Mouse (Mus musculus) heart, embryonic 13.5 days (tissue): Measurements from ENCODE around the gene Rasl12. TPM values are rescaled to one million over a fixed set of nuclear protein-coding genes. Genes with fewer than 3 reads are reported as not detected.

Experiments
- ATAC-seq: fragments of 200-750 bp; cut with Nextera tagmentation; 2 replicates; pipeline ENCODE4 v1.8.0; 2017; ENCODE audit warnings: moderate TSS enrichment; ENCODE audit not compliant: insufficient number of reproducible peaks, low FRiP score, low TSS enrichment; ENCODE audit errors: extremely low read depth
- H3K27ac ChIP-seq: fragments of 300-500 bp; sonication (generic); replicated peaks from 2 replicates; pipeline ENCODE4 v1.5.1; 2015; ENCODE audit warnings: moderate library complexity, mild to moderate bottlenecking, inconsistent platforms
- H3K27me3 ChIP-seq: fragments of 300-500 bp; sonication (generic); replicated peaks from 2 replicates; pipeline ENCODE4 v1.6.1; 2015; ENCODE audit warnings: mild to moderate bottlenecking, inconsistent platforms
- H3K36me3 ChIP-seq: fragments of 300-500 bp; sonication (generic); 2 replicates; pipeline ENCODE4 v1.6.1; 2015; ENCODE audit warnings: mild to moderate bottlenecking, inconsistent platforms
- H3K4me1 ChIP-seq: fragments of 300-500 bp; sonication (generic); 2 replicates; pipeline ENCODE4 v1.6.1; 2015; ENCODE audit warnings: inconsistent platforms
- H3K4me2 ChIP-seq: fragments of 300-500 bp; sonication (generic); 2 replicates; pipeline ENCODE4 v1.6.1; 2015; ENCODE audit warnings: inconsistent platforms, mild to moderate bottlenecking, moderate library complexity
- H3K4me3 ChIP-seq: fragments of 300-500 bp; sonication (generic); 2 replicates; pipeline ENCODE4 v1.5.1; 2015; ENCODE audit warnings: moderate library complexity, mild to moderate bottlenecking, inconsistent platforms
- H3K9ac ChIP-seq: fragments of 300-500 bp; sonication (generic); 2 replicates; pipeline ENCODE4 v1.6.1; 2015; ENCODE audit warnings: inconsistent platforms, mild to moderate bottlenecking, moderate library complexity
- H3K9me3 ChIP-seq: fragments of 300-500 bp; sonication (generic); 2 replicates; pipeline ENCODE4 v1.6.1; 2016; ENCODE audit warnings: inconsistent platforms
- WGBS: fragments of 180-500 bp; shearing (Covaris S2); methylation state at CpG from one replicate; pipeline ENCODE4 v1.1.7; 2015; ENCODE audit warnings: mixed read lengths; 5-methylcytosine and 5-hydroxymethylcytosine counted together
- polyA plus RNA-seq: library from polyadenylated mRNA; unstranded; fragments of >200 nt; fragmentation: Nextera tagmentation; extraction: Ambion mirVana; gene quantifications from 2 replicates; pipeline ENCODE4 v1.2.1, GENCODE M21; 2015

The Rasl12 gene
- polyA plus RNA-seq, 1 experiment from 2014 or later, result 5.0 TPM

GRCm38 (mm10) chr9:65375163-65375934 is 23.0 kb upstream of the Rasl12 start:
- Histone ChIP-seq H3K9me3 (no peaks in the 10 kb centered on the region), H3K4me1 (peaks cover 9% of the 10 kb centered on the region), H3K27me3 (no peaks in the 10 kb centered on the region), H3K9ac (no peak overlapping the region), H3K27ac (no peak overlapping the region), H3K4me3 (no peak overlapping the region), H3K4me2 (no peak overlapping the region), H3K36me3 (peaks cover 25% of the 10 kb centered on the region)
- ATAC-seq, result no peak
- WGBS, result 80% methylated on average over 9 of the region's 9 CpGs

- ATAC-seq, result no peak
- H3K9me3 ChIP-seq, result no peaks in the 10 kb centered on the region
- H3K27ac ChIP-seq, result no peak overlapping the region
- no peak overlapping the region for H3K4me3 ChIP-seq
- H3K36me3 ChIP-seq, result peaks cover 13% of the 10 kb centered on the region; the same call in 1 of the 2 replicates
- WGBS, result 63% methylated on average over 4 of the region's 4 CpGs
- H3K9ac ChIP-seq, result no peak overlapping the region
- H3K4me2 ChIP-seq, result no peak overlapping the region
- no peaks in the 10 kb centered on the region; the same call in 1 of the 2 replicates for H3K27me3 ChIP-seq
- peaks cover 16% of the 10 kb centered on the region for H3K4me1 ChIP-seq
Measured at GRCm38 (mm10) chr9:65381017-65381590, 17.2 kb upstream of the Rasl12 start.

GRCm38 (mm10) chr9:65382031-65382750 is 16.1 kb upstream of the Rasl12 start:
- no peaks in the 10 kb centered on the region for H3K9me3 ChIP-seq
- peaks cover 7% of the 10 kb centered on the region; the same call in 1 of the 2 replicates for H3K36me3 ChIP-seq
- peaks cover 16% of the 10 kb centered on the region for H3K4me1 ChIP-seq
- no peaks in the 10 kb centered on the region; the same call in 1 of the 2 replicates for H3K27me3 ChIP-seq
- H3K4me2 ChIP-seq, result no peak overlapping the region
- ATAC-seq, result no peak
- H3K9ac ChIP-seq, result no peak overlapping the region
- H3K27ac ChIP-seq, result no peak overlapping the region
- WGBS, result 58% methylated on average over 6 of the region's 6 CpGs
- no peak overlapping the region for H3K4me3 ChIP-seq

- Histone ChIP-seq H3K27ac (no peak overlapping the region), H3K27me3 (no peaks in the 10 kb centered on the region; the same call in 1 of the 2 replicates), H3K4me3 (no peak overlapping the region), H3K9me3 (no peaks in the 10 kb centered on the region), H3K36me3 (peaks cover 1% of the 10 kb centered on the region; the same call in 1 of the 2 replicates), H3K4me1 (peaks cover 16% of the 10 kb centered on the region), H3K9ac (no peak overlapping the region), H3K4me2 (no peak overlapping the region)
- WGBS, result 58% methylated on average over 3 of the region's 3 CpGs
- ATAC-seq, result no peak
Measured at GRCm38 (mm10) chr9:65382751-65383097, 15.6 kb upstream of the Rasl12 start.

- H3K27ac ChIP-seq, result no peak overlapping the region
- no peak overlapping the region for H3K4me3 ChIP-seq
- no peaks in the 10 kb centered on the region for H3K36me3 ChIP-seq
- H3K9me3 ChIP-seq, result no peaks in the 10 kb centered on the region
- WGBS, result 38% methylated on average over 3 of the region's 3 CpGs
- H3K4me2 ChIP-seq, result no peak overlapping the region
- no peak for ATAC-seq
- H3K27me3 ChIP-seq, result peaks cover 7% of the 10 kb centered on the region
- 0 out of 2 replicates have a peak overlapping the region, but pooled peaks have one; percentile 37 for H3K9ac ChIP-seq
- peaks cover 16% of the 10 kb centered on the region for H3K4me1 ChIP-seq
Measured at GRCm38 (mm10) chr9:65384276-65384675, 14.0 kb upstream of the Rasl12 start.

GRCm38 (mm10) chr9:65386373-65387140 is 11.7 kb upstream of the Rasl12 start:
- Histone ChIP-seq H3K27me3 (peaks cover 30% of the 10 kb centered on the region), H3K27ac (no peak overlapping the region), H3K36me3 (no peaks in the 10 kb centered on the region), H3K4me2 (no peak overlapping the region), H3K4me3 (no peak overlapping the region), H3K9ac (no peak overlapping the region), H3K4me1 (peaks cover 14% of the 10 kb centered on the region), H3K9me3 (no peaks in the 10 kb centered on the region)
- 37% methylated on average over 8 of the region's 8 CpGs for WGBS
- ATAC-seq, result no peak

- 14% methylated on average over 96 of the region's 96 CpGs for WGBS
- H3K4me1 ChIP-seq, result peaks cover 22% of the 10 kb centered on the region
- peak overlapping the region; percentile 75 for H3K9ac ChIP-seq
- no peaks in the 10 kb centered on the region for H3K36me3 ChIP-seq
- no peaks in the 10 kb centered on the region for H3K9me3 ChIP-seq
- ATAC-seq, result no peak
- H3K4me2 ChIP-seq, result peak overlapping the region; percentile 77
- no peak overlapping the region for H3K27ac ChIP-seq
- peaks cover 43% of the 10 kb centered on the region for H3K27me3 ChIP-seq
- H3K4me3 ChIP-seq, result peak overlapping the region; percentile 56
Measured at GRCm38 (mm10) chr9:65390752-65391612, 7.3 kb upstream of the Rasl12 start.

GRCm38 (mm10) chr9:65391613-65391964 is 6.7 kb upstream of the Rasl12 start, which contains the start of gene Kbtbd13:
Kbtbd13 (minus strand) TSS chr9:65391652.
- 23% methylated on average over 8 of the region's 8 CpGs for WGBS
- peaks cover 43% of the 10 kb centered on the region for H3K27me3 ChIP-seq
- H3K4me3 ChIP-seq, result peak within 1 kb of the TSS; percentile 56
- ATAC-seq, result no peak
- H3K9ac ChIP-seq, result peak within 1 kb of the TSS; percentile 75
- H3K27ac ChIP-seq, result no peak within 1 kb of the TSS
- H3K36me3 ChIP-seq, result no peaks in the 10 kb centered on the region
- H3K4me2 ChIP-seq, result peak within 1 kb of the TSS; percentile 77
- H3K9me3 ChIP-seq, result no peaks in the 10 kb centered on the region
- peaks cover 22% of the 10 kb centered on the region for H3K4me1 ChIP-seq

- no peaks in the 10 kb centered on the region for H3K9me3 ChIP-seq
- no peak for ATAC-seq
- peaks cover 47% of the 10 kb centered on the region for H3K27me3 ChIP-seq
- no peak overlapping the region for H3K27ac ChIP-seq
- no peak overlapping the region for H3K4me3 ChIP-seq
- H3K4me1 ChIP-seq, result peaks cover 22% of the 10 kb centered on the region
- H3K4me2 ChIP-seq, result no peak overlapping the region
- H3K36me3 ChIP-seq, result no peaks in the 10 kb centered on the region
- H3K9ac ChIP-seq, result no peak overlapping the region
- 22% methylated on average over 6 of the region's 6 CpGs for WGBS
Measured at GRCm38 (mm10) chr9:65392638-65393364, 5.5 kb upstream of the Rasl12 start.

- H3K9ac ChIP-seq, result no peak overlapping the region
- H3K27me3 ChIP-seq, result peaks cover 48% of the 10 kb centered on the region
- H3K4me2 ChIP-seq, result no peak overlapping the region
- peaks cover 23% of the 10 kb centered on the region for H3K4me1 ChIP-seq
- 29% methylated on average over 2 of the region's 2 CpGs for WGBS
- no peak for ATAC-seq
- H3K4me3 ChIP-seq, result no peak overlapping the region
- no peaks in the 10 kb centered on the region for H3K9me3 ChIP-seq
- no peaks in the 10 kb centered on the region for H3K36me3 ChIP-seq
- no peak overlapping the region for H3K27ac ChIP-seq
Measured at GRCm38 (mm10) chr9:65393606-65394005, 4.7 kb upstream of the Rasl12 start.
